Mouse (Mus musculus) megakaryocyte, embryonic 14.5 days (primary cell): ENCODE results near the gene Ttc23.

ENCODE experiments used
- FLI1 ChIP-seq: IDR thresholded peaks from 2 replicates; pipeline ENCODE4 v1.6.1; 2012; ENCODE audit warnings: low read length, inconsistent platforms, mixed read lengths
- GATA1 ChIP-seq: IDR thresholded peaks from 3 replicates; pipeline ENCODE4 v1.6.1; 2012; ENCODE audit warnings: mixed read lengths, low read length, inconsistent platforms, borderline replicate concordance

DNA sequence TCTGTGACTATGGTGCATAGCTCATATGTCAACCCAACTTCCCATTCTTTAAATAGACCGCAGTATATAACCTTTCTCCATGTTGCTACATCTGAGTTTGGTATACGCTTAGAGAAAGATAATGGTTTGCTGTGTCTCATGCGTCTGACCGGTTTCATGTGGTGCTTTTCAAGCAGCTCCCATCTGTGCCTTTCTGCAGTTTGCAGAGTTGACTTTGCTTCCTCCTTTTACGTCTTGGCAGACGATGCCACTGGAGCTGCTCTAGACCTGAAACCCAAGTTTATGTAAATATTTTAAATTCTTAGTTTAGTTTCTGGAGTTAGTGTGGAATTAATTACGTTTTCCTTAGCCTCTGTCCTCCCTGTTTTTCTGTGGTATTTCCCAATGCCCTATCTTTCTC is 7.5 kb downstream of the Ttc23 start:
- TF ChIP-seq GATA1 = no peak
- no peak for TF ChIP-seq FLI1
